In the genomic region with DNA sequence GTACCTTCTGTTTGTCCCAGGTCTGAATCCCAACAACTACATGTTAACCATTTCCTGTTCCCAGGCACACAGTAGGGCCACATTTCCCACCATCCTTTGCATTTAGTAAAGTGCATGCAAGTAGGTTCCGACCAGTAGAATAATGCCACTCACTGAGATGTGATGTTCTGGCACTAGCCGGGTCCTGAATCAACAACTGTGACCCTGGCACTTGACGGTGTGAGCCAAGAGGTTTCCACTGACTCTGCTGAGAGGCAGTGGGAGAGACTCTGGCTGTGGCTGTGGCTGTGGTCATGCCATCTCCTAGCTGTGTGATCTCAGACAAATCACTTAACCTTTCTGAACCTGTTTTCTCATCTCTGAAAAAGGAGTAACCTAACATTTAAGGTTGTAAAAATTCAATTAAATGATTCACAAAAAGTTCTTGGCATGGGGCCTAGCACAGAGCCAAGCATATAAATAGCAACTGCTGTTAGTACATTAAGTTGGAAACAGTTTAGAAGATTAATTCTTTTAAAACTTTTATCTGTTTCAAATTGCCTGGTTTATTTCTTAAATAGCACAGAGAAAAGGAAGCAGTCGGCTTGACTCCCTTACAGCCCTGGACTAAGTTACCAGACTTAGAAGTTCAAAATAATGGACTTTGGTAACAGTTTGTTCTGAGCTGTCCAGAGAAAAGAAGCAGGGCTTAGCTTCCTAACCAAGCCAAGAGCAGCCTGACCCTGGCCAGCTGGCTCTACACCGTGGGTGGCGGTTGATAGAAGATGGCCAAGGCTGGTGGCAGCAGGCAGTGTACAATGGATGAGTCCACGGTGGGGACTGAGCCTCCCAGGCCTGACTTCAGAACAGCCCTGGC, we compare ENCODE assay signal across 8 mouse cellular contexts. TPM values are rescaled to one million over a fixed set of nuclear protein-coding genes. Genes with fewer than 3 reads are reported as not detected.
DNase-seq lines count a peak whose midpoint lies in the region; ATAC-seq and TF ChIP-seq lines count a peak whose summit lies in the region.

No protein-coding gene starts in this region.

- H3K4me3 ChIP-seq in left cerebral cortex, adult 2 months: no peak overlapping the region

- ATAC-seq in megakaryocyte-erythroid progenitor cell, adult 5-6 weeks (replicated peaks; ENCODE audit: low FRiP score, low TSS enrichment, poor library complexity, severe bottlenecking): no peak

- intact Hi-C loops in left cerebral cortex, adult 2 months (cut with DNase I): loop anchor here (1.0 kb wide), 1 partner anchor 43 kb away; no protein-coding TSS in a partner anchor

- no peak for TF ChIP-seq CTCF in left cerebral cortex, adult 2 months (IDR thresholded peaks at IDR 0.05)

- H3K27ac ChIP-seq in left cerebral cortex, adult 2 months: peak overlapping the region; percentile 7

- DNase-seq in adrenal gland, postnatal 14 days: peak; percentile 70
- DNase-seq in adrenal gland, adult 8-10 months: no peak
- peak in 1 of 2 experiments; percentile 40 for DNase-seq in left cerebral cortex, adult 2 months (ENCODE audit: extremely low spot score in 1 of 2, low spot score in 2 of 2)
- no peak for DNase-seq in left cerebral cortex, adult 11 months (ENCODE audit: low spot score)
- peak; percentile 49 to 60 for DNase-seq in cerebellum, adult 18-20 months
- peak; percentile 70 for DNase-seq in kidney, adult 9 months
- no peak for DNase-seq in thymus, postnatal 14 days

RNA-seq across cellular contexts. Expression of a gene that starts 46.8 kb away (rescaled TPM):
- 201 and 234 TPM in 2 replicates for total RNA-seq in adrenal gland, postnatal 14 days (2021)
- total RNA-seq in adrenal gland, adult 8-10 months (2022): 100 to 1,000 TPM; 196 to 244 (median 223) TPM
- total RNA-seq in left cerebral cortex, adult 2 months (2021): 100 to 1,000 TPM; 283 to 310 TPM
- total RNA-seq in megakaryocyte-erythroid progenitor cell, adult 5-6 weeks (2014; fragmentation: Nextera tagmentation): 4.2 and 5.1 TPM in 2 replicates
- 23.1 TPM in 2 replicates for total RNA-seq in megakaryocyte-erythroid progenitor cell, adult 5-6 weeks (2017)

Comparison
In these comparisons a context has a peak if more than half of its experiments do, and no peak if none do; other contexts are left out.
1. DNase-seq: peak in adrenal gland, postnatal 14 days (single experiment), cerebellum, adult 18-20 months (2 of 2) and kidney, adult 9 months (single experiment); none in adrenal gland, adult 8-10 months (single experiment), left cerebral cortex, adult 11 months (single experiment) and thymus, postnatal 14 days (single experiment).